In genomic region chr9:41735448-41736233, GRCm38 (mm10) we compare ENCODE assay signal across 9 mouse cellular contexts.
DNase-seq lines count a peak whose midpoint lies in the region; ATAC-seq and TF ChIP-seq lines count a peak whose summit lies in the region.
"Had no signal": no experiment of that assay in that cellular context is flagged by ENCODE, and none has a peak within 500 bp of the region (broad histone marks: within the 10 kb centered on the region; RNA-seq: fewer than 3 reads in every experiment).

No protein-coding gene starts in this region.

- no peak for TF ChIP-seq POLR2A in ES-Bruce4 (IDR thresholded peaks at IDR 0.05; ENCODE audit: insufficient read depth, low read length)

- H3K4me3 ChIP-seq in ES-Bruce4 (ENCODE audit: low read depth, low read length): peak overlapping the region; percentile 10; the same call in 1 of the 2 replicates
- H3K4me3 ChIP-seq in forebrain, postnatal 0 days (ENCODE audit: low read depth, low read length): peak overlapping the region; percentile 44
- H3K4me3 ChIP-seq in hindbrain, embryonic 12.5 days: peak overlapping the region; percentile 29
- H3K4me3 ChIP-seq in lung, embryonic 14.5 days (ENCODE audit: low read depth, low read length): peak overlapping the region; percentile 34

- TF ChIP-seq EP300 in ES-Bruce4 (IDR thresholded peaks at IDR 0.05; ENCODE audit: insufficient read depth, low read depth, low read length): no peak

- H3K27ac ChIP-seq in ES-Bruce4 (ENCODE audit: insufficient read depth, low read length): peak overlapping the region; percentile 43
- H3K27ac ChIP-seq in forebrain, postnatal 0 days (ENCODE audit: low read depth, low read length): peak overlapping the region; percentile 98
- H3K27ac ChIP-seq in hindbrain, embryonic 12.5 days: peak overlapping the region; percentile 98
- H3K27ac ChIP-seq in lung, embryonic 14.5 days (ENCODE audit: low read depth): peak overlapping the region; percentile 80

- H3K36me3 ChIP-seq in ES-Bruce4 (ENCODE audit: control insufficient read depth, insufficient read depth, low read length, poor library complexity, severe bottlenecking): no peaks in the 10 kb centered on the region
- no peaks in the 10 kb centered on the region for H3K36me3 ChIP-seq in forebrain, postnatal 0 days (ENCODE audit: insufficient read depth)
- no peaks in the 10 kb centered on the region for H3K36me3 ChIP-seq in hindbrain, embryonic 12.5 days
- no peaks in the 10 kb centered on the region for H3K36me3 ChIP-seq in lung, embryonic 14.5 days (ENCODE audit: insufficient read depth)
- H3K36me3 ChIP-seq: G1E had no signal

- ATAC-seq in forebrain, postnatal 0 days: peak; percentile 91
- peak; percentile 91 for ATAC-seq in hindbrain, embryonic 12.5 days (ENCODE audit: low FRiP score)
- ATAC-seq in lung, embryonic 14.5 days (ENCODE audit: insufficient read depth): peak; percentile 81

- peak overlapping the region; percentile 74 for H3K4me2 ChIP-seq in forebrain, postnatal 0 days (ENCODE audit: low read depth)
- peak overlapping the region; percentile 56 for H3K4me2 ChIP-seq in hindbrain, embryonic 12.5 days (replicated peaks)
- peak overlapping the region; percentile 82 for H3K4me2 ChIP-seq in lung, embryonic 14.5 days

- H3K27me3 ChIP-seq in ES-Bruce4 (ENCODE audit: control insufficient read depth, insufficient read depth, low read length, poor library complexity, severe bottlenecking): no peaks in the 10 kb centered on the region
- no peaks in the 10 kb centered on the region for H3K27me3 ChIP-seq in forebrain, postnatal 0 days (ENCODE audit: insufficient read depth, low read length)
- no peaks in the 10 kb centered on the region for H3K27me3 ChIP-seq in hindbrain, embryonic 12.5 days
- H3K27me3 ChIP-seq in lung, embryonic 14.5 days (ENCODE audit: insufficient read depth, low read length): no peaks in the 10 kb centered on the region

- 1% methylated on average over 22 of the region's 22 CpGs for WGBS in forebrain, postnatal 0 days
- under 1% methylated on average over 22 of the region's 22 CpGs for WGBS in hindbrain, embryonic 12.5 days
- WGBS in lung, embryonic 14.5 days: under 1% methylated on average over 22 of the region's 22 CpGs

- DNase-seq in cerebellum, adult 18-20 months: peak; percentile 28 to 32
- DNase-seq in forebrain, postnatal 0 days: peak; percentile 93
- DNase-seq in layer of hippocampus, postnatal 10 days (ENCODE audit: low spot score in 2 of 2): peak; percentile 74 to 82
- DNase-seq in lung, embryonic 14.5 days: peak; percentile 80
- peak; percentile 83 for DNase-seq in retina, embryonic 14.5 days (ENCODE audit: low spot score)
- no peak for DNase-seq in spleen, postnatal 4 days (ENCODE audit: low spot score in 2 of 2)

- TF ChIP-seq CTCF in ES-Bruce4 (IDR thresholded peaks at IDR 0.05; ENCODE audit: low read depth, low read length): no peak
- TF ChIP-seq CTCF in forebrain, postnatal 0 days (IDR thresholded peaks at IDR 0.05; ENCODE audit: low read depth): no peak
- TF ChIP-seq CTCF in lung, embryonic 14.5 days (IDR thresholded peaks at IDR 0.05; ENCODE audit: low read depth): no peak

- H3K9ac ChIP-seq in ES-Bruce4 (ENCODE audit: low read depth, poor library complexity, severe bottlenecking): no peak overlapping the region
- H3K9ac ChIP-seq in forebrain, postnatal 0 days: peak overlapping the region; percentile 73
- peak overlapping the region; percentile 52 for H3K9ac ChIP-seq in hindbrain, embryonic 12.5 days
- peak overlapping the region; percentile 52 for H3K9ac ChIP-seq in lung, embryonic 14.5 days

- no peaks in the 10 kb centered on the region for H3K9me3 ChIP-seq in ES-Bruce4 (replicated peaks; ENCODE audit: control insufficient read depth, insufficient read depth, low read length, poor library complexity, severe bottlenecking)
- no peaks in the 10 kb centered on the region for H3K9me3 ChIP-seq in forebrain, postnatal 0 days (ENCODE audit: low read length)
- no peaks in the 10 kb centered on the region for H3K9me3 ChIP-seq in hindbrain, embryonic 12.5 days (replicated peaks)
- no peaks in the 10 kb centered on the region for H3K9me3 ChIP-seq in lung, embryonic 14.5 days (ENCODE audit: low read depth, low read length)
- H3K9me3 ChIP-seq: G1E had no signal

- H3K4me1 ChIP-seq in ES-Bruce4 (ENCODE audit: control insufficient read depth, insufficient read depth, low read length): peaks cover 5% of the 10 kb centered on the region
- H3K4me1 ChIP-seq in forebrain, postnatal 0 days (ENCODE audit: insufficient read depth): peaks cover 12% of the 10 kb centered on the region
- peaks cover 22% of the 10 kb centered on the region for H3K4me1 ChIP-seq in hindbrain, embryonic 12.5 days
- H3K4me1 ChIP-seq in lung, embryonic 14.5 days (ENCODE audit: insufficient read depth): peaks cover 4% of the 10 kb centered on the region; the same call in 1 of the 2 replicates

Comparison
In these comparisons a context has a peak if more than half of its experiments do, and no peak if none do; other contexts are left out.
1. H3K27ac ChIP-seq: peak in every context shown above with its lines; median percentile 98 in forebrain, postnatal 0 days; 98 in hindbrain, embryonic 12.5 days; 80 in lung, embryonic 14.5 days; 43 in ES-Bruce4.
2. DNase-seq: peak in cerebellum, adult 18-20 months (2 of 2), forebrain, postnatal 0 days (single experiment), layer of hippocampus, postnatal 10 days (2 of 2), lung, embryonic 14.5 days (single experiment) and retina, embryonic 14.5 days (single experiment); none in spleen, postnatal 4 days (0 of 2).
3. Peak in every context shown above with its lines, with median percentiles within 50 percentile points of each other: H3K4me3 ChIP-seq, ATAC-seq and H3K4me2 ChIP-seq.